Mouse (Mus musculus): ENCODE results near the gene Lyl1. TPM values are rescaled to one million over a fixed set of nuclear protein-coding genes. Genes with fewer than 3 reads are reported as not detected.

The Lyl1 gene
- total and polyA plus RNA-seq, 2 experiments from 2014 or later = 2.5 to 2.7 TPM

- H3K27ac ChIP-seq (ENCODE audit: low read depth, low read length) = peak overlapping the region; percentile 67
- H3K4me1 ChIP-seq (ENCODE audit: insufficient read depth) = peaks cover 7% of the 10 kb centered on the region
- no peaks in the 10 kb centered on the region for H3K9me3 ChIP-seq (ENCODE audit: low read length)
- DNase-seq (no peak), ATAC-seq (peak; percentile 10)
- no peaks in the 10 kb centered on the region for H3K36me3 ChIP-seq (ENCODE audit: insufficient read depth)
- peak overlapping the region; percentile 46 for H3K9ac ChIP-seq
- H3K27me3 ChIP-seq (ENCODE audit: insufficient read depth, low read length) = no peaks in the 10 kb centered on the region
- 3% methylated on average over 61 of the region's 61 CpGs for WGBS
- TF ChIP-seq CTCF (IDR thresholded peaks at IDR 0.05; ENCODE audit: low read depth) = no peak
- H3K4me3 ChIP-seq (ENCODE audit: low read depth, low read length) = peak overlapping the region; percentile 57
- peak overlapping the region; percentile 62 for H3K4me2 ChIP-seq (ENCODE audit: low read depth)
These were observed 39.2 kb upstream of the Lyl1 start for GRCm38 (mm10) chr8:84661961-84662571.

- Histone ChIP-seq H3K4me2 (ENCODE audit: low read depth) (peak within 1 kb of the TSS; percentile 62), H3K27ac (ENCODE audit: low read depth, low read length) (peak within 1 kb of the TSS; percentile 72), H3K36me3 (ENCODE audit: insufficient read depth) (no peaks in the 10 kb centered on the region), H3K9me3 (ENCODE audit: low read length) (no peaks in the 10 kb centered on the region), H3K4me1 (ENCODE audit: insufficient read depth) (peaks cover 7% of the 10 kb centered on the region), H3K27me3 (ENCODE audit: insufficient read depth, low read length) (no peaks in the 10 kb centered on the region), H3K4me3 (ENCODE audit: low read depth, low read length) (peak within 1 kb of the TSS; percentile 57), H3K9ac (peak within 1 kb of the TSS; percentile 46)
- peak; percentile 77 for ATAC-seq
- DNase-seq = peak; percentile 95
- 2% methylated on average over 27 of the region's 27 CpGs for WGBS
- peak; percentile 27 for TF ChIP-seq CTCF (IDR thresholded peaks at IDR 0.05; ENCODE audit: low read depth)
These were observed 38.6 kb upstream of the Lyl1 start, which contains the start of gene Ier2 for GRCm38 (mm10) chr8:84662581-84663065. Ier2 (minus strand) TSS chr8:84662852.

DNA sequence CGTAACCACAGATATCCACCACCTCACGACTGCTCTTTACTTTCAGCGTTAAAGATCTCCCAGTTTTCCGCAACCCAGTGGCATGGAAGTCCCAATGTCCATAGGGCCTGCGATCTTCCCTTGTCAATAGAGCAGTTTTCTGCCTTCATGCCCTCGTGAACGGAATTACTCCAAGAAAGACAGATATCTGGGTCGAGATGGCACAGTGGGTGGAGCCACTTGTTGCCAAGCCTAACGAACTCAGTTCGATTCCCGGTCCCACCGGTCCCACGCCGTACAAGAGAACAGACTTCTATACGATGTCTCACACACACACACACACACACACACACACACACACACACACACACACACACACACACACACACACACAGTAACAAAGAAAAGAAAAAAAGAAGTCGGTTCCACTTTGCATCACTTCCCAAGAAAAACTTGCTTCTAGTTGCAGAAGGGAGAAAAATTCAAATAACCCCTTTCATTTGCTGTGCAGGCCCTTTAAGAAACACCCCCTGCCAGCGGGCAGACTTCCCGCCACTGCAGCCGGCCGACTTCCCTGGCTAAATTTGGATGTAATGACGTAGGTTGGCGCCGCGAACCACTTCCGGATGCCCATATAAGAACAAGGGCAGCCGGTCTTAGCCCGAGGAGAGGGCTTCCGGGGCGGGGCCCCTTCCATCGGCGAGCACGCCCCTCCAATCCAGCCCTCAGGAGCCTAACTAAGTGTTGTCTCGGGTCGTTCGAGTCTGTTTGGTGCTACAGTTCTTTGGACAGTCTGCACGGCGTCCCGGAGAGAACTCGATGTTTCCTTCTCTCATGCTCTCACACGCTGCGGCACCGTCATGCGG, 37.6 kb upstream of the Lyl1 start:
- no peaks in the 10 kb centered on the region for H3K27me3 ChIP-seq (ENCODE audit: insufficient read depth, low read length)
- no peaks in the 10 kb centered on the region for H3K9me3 ChIP-seq (ENCODE audit: low read length)
- H3K4me3 ChIP-seq (ENCODE audit: low read depth, low read length) = peak overlapping the region; percentile 48
- no peak for TF ChIP-seq CTCF (IDR thresholded peaks at IDR 0.05; ENCODE audit: low read depth)
- DNase-seq = peak; percentile 97
- peak overlapping the region; percentile 62 for H3K4me2 ChIP-seq (ENCODE audit: low read depth)
- peak; percentile 72 for ATAC-seq
- H3K9ac ChIP-seq = peak overlapping the region; percentile 56
- H3K36me3 ChIP-seq (ENCODE audit: insufficient read depth) = peaks cover 4% of the 10 kb centered on the region; the same call in 1 of the 2 replicates
- H3K27ac ChIP-seq (ENCODE audit: low read depth, low read length) = peak overlapping the region; percentile 72
- H3K4me1 ChIP-seq (ENCODE audit: insufficient read depth) = peaks cover 7% of the 10 kb centered on the region
- WGBS = 3% methylated on average over 43 of the region's 43 CpGs

DNA sequence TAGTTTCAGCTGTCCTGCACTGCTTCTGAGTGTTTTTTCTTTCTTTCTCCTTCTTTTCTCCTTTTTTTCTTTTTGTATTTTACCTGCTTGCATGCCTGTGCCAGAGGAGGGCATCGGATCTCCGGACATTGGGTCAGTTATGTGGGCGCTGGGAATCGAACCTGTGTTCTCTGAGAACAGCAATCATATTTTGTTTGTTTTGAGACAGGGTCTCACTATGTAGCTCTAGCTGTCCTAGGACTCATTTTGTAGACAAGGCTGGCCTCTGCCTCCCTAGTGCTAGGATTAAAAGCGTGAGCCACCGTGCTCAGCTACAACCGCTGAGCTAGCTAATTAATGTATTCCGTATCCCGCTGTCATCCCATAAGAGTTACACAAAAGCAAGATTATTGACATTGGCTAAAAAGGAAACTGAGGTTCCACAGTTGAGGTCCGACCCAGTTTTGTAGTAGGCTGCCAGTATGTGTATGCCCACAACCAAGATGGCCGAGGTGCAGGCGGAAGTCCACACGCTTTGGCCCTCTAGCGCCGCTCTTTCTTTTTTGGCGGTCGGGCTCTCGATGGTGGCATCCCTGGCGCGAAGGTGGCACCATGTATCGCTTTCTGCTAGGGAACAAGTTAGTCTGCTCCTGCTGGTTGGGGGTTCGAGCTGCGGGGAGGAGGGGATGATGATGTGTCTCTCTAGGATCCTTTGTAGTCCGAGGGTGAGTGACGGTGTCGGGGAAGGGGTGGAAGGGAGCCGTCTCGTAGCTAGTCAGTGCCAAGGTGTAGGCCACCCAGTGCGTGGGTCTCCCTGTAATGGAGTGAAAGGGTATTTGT, 36.5 kb upstream of the Lyl1 start:
- Histone ChIP-seq H3K9me3 (ENCODE audit: low read length) (no peaks in the 10 kb centered on the region), H3K4me3 (ENCODE audit: low read depth, low read length) (peak overlapping the region; percentile 48), H3K36me3 (ENCODE audit: insufficient read depth) (peaks cover 7% of the 10 kb centered on the region; the same call in 1 of the 2 replicates), H3K9ac (peak overlapping the region; percentile 56), H3K27me3 (ENCODE audit: insufficient read depth, low read length) (no peaks in the 10 kb centered on the region), H3K4me2 (ENCODE audit: low read depth) (peak overlapping the region; percentile 62), H3K4me1 (ENCODE audit: insufficient read depth) (peaks cover 7% of the 10 kb centered on the region), H3K27ac (ENCODE audit: low read depth, low read length) (peak overlapping the region; percentile 72)
- TF ChIP-seq CTCF (IDR thresholded peaks at IDR 0.05; ENCODE audit: low read depth) = peak; percentile 75
- 1% methylated on average over 29 of the region's 29 CpGs for WGBS
- DNase-seq (peak; percentile 91), ATAC-seq (peak; percentile 73)

DNA sequence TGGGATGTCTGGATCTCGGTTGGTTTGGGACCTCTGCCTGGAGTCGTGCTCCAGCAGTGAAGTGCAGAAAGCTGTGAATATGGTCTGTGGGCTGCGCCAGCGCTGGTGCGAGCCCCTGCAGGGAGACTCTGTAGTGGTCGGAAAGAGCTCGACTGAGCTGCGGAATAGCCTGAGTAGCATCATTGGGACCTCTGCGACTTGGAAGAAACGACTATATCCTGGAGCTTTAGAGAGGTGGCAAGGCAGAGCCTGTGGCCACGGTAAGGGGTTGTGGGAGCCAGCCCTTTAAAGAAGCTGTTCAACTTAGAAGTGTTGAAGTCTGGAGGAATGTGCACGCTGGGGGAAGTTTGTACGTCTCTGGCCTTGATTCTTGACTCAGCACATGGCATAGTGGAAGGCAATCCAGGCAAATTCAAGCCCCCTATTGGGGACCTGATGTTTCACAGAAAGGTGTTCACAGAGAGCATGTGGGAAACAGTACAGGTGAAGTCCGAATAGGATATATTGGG, 35.8 kb upstream of the Lyl1 start:
- ATAC-seq (peak; percentile 17), DNase-seq (no peak)
- TF ChIP-seq CTCF (IDR thresholded peaks at IDR 0.05; ENCODE audit: low read depth) = no peak; the same call in 1 of the 2 replicates
- peak overlapping the region; percentile 62 for H3K4me2 ChIP-seq (ENCODE audit: low read depth)
- H3K27me3 ChIP-seq (ENCODE audit: insufficient read depth, low read length) = no peaks in the 10 kb centered on the region
- H3K4me3 ChIP-seq (ENCODE audit: low read depth, low read length) = peak overlapping the region; percentile 48
- WGBS = 3% methylated on average over 14 of the region's 14 CpGs
- H3K4me1 ChIP-seq (ENCODE audit: insufficient read depth) = peaks cover 7% of the 10 kb centered on the region
- H3K27ac ChIP-seq (ENCODE audit: low read depth, low read length) = peak overlapping the region; percentile 72
- no peaks in the 10 kb centered on the region for H3K9me3 ChIP-seq (ENCODE audit: low read length)
- peak overlapping the region; percentile 56 for H3K9ac ChIP-seq
- H3K36me3 ChIP-seq (ENCODE audit: insufficient read depth) = peaks cover 13% of the 10 kb centered on the region; the same call in 1 of the 2 replicates

- H3K27ac ChIP-seq (ENCODE audit: low read depth, low read length) = no peak overlapping the region
- H3K9me3 ChIP-seq (ENCODE audit: low read length) = no peaks in the 10 kb centered on the region
- no peaks in the 10 kb centered on the region for H3K27me3 ChIP-seq (ENCODE audit: insufficient read depth, low read length)
- peaks cover 25% of the 10 kb centered on the region for H3K36me3 ChIP-seq (ENCODE audit: insufficient read depth)
- 87% methylated on average over 1 of the region's 1 CpGs for WGBS
- peaks cover 5% of the 10 kb centered on the region for H3K4me1 ChIP-seq (ENCODE audit: insufficient read depth)
- TF ChIP-seq CTCF (IDR thresholded peaks at IDR 0.05; ENCODE audit: low read depth) = no peak
- DNase-seq (no peak), ATAC-seq (no peak)
- H3K4me3 ChIP-seq (ENCODE audit: low read depth, low read length) = no peak overlapping the region
- no peak overlapping the region for H3K9ac ChIP-seq
- H3K4me2 ChIP-seq (ENCODE audit: low read depth) = no peak overlapping the region
These were observed 33.2 kb upstream of the Lyl1 start for GRCm38 (mm10) chr8:84668081-84668480.
